Mouse (Mus musculus): ENCODE results near the gene Gadl1. TPM values are rescaled to one million over a fixed set of nuclear protein-coding genes. Genes with fewer than 3 reads are reported as not detected.
A peak's percentile ranks its signal among the peaks of the same experiment; 100 is the strongest.
"Not testable (repeated sequence)": the region's sequence is repeated elsewhere in the genome, so short reads cannot be mapped to it uniquely, and the experiment has no call there.

Gene Gadl1
- polyA plus RNA-seq, 1 experiment from 2014 or later = 0.22 TPM

GRCm38 (mm10) chr9:116038275-116038674 lies 129.0 kb downstream of the Gadl1 start:
- WGBS = 58% methylated on average over 6 of the region's 6 CpGs
- no peaks in the 10 kb centered on the region for H3K27me3 ChIP-seq
- H3K36me3 ChIP-seq = no peaks in the 10 kb centered on the region
- no peak overlapping the region for H3K4me2 ChIP-seq
- no peaks in the 10 kb centered on the region for H3K9me3 ChIP-seq
- H3K27ac ChIP-seq (replicated peaks) = no peak overlapping the region
- ATAC-seq (ENCODE audit: low FRiP score, low read depth) = no peak
- H3K4me1 ChIP-seq (replicated peaks) = 0 out of 2 replicates have a peak, but pooled peaks cover 3% of the 10 kb centered on the region
- H3K4me3 ChIP-seq = no peak overlapping the region
- no peak overlapping the region for H3K9ac ChIP-seq

- Histone ChIP-seq H3K4me3 (no peak overlapping the region), H3K9me3 (no peaks in the 10 kb centered on the region), H3K27me3 (no peaks in the 10 kb centered on the region), H3K4me2 (no peak overlapping the region), H3K36me3 (no peaks in the 10 kb centered on the region), H3K4me1 (replicated peaks) (0 out of 2 replicates have a peak, but pooled peaks cover 3% of the 10 kb centered on the region), H3K9ac (no peak overlapping the region), H3K27ac (replicated peaks) (no peak overlapping the region)
- 90% methylated on average over 4 of the region's 4 CpGs for whole genome bisulfite sequencing
- ATAC-seq (ENCODE audit: low FRiP score, low read depth) = no peak
These were observed 130.7 kb downstream of the Gadl1 start for GRCm38 (mm10) chr9:116039981-116040380.

- WGBS = 94% methylated on average over 14 of the region's 14 CpGs
These were observed 131.6 kb downstream of the Gadl1 start for GRCm38 (mm10) chr9:116040852-116041251.

GRCm38 (mm10) chr9:116041369-116041768 lies 132.1 kb downstream of the Gadl1 start:
- ATAC-seq (ENCODE audit: low FRiP score, low read depth) = no peak
- Histone ChIP-seq H3K4me2 (no peak overlapping the region), H3K4me3 (no peak overlapping the region), H3K27me3 (no peaks in the 10 kb centered on the region), H3K9ac (no peak overlapping the region), H3K4me1 (replicated peaks) (0 out of 2 replicates have a peak, but pooled peaks cover 3% of the 10 kb centered on the region), H3K27ac (replicated peaks) (no peak overlapping the region), H3K9me3 (no peaks in the 10 kb centered on the region), H3K36me3 (no peaks in the 10 kb centered on the region)
- WGBS = 71% methylated on average over 4 of the region's 4 CpGs

More at GRCm38 (mm10) chr9:116040852-116041251, 131.6 kb downstream of the Gadl1 start:
- not testable (repeated sequence) for H3K36me3 ChIP-seq; H3K9ac ChIP-seq; H3K4me1 ChIP-seq (replicated peaks); H3K9me3 ChIP-seq; H3K27me3 ChIP-seq; H3K4me3 ChIP-seq; H3K27ac ChIP-seq (replicated peaks); ATAC-seq (ENCODE audit: low FRiP score, low read depth); H3K4me2 ChIP-seq

GRCm38 (mm10) chr9:116041787-116042186 lies 132.5 kb downstream of the Gadl1 start:
- Histone ChIP-seq H3K36me3 (no peaks in the 10 kb centered on the region), H3K9me3 (no peaks in the 10 kb centered on the region), H3K27me3 (no peaks in the 10 kb centered on the region), H3K27ac (replicated peaks) (no peak overlapping the region), H3K4me1 (replicated peaks) (0 out of 2 replicates have a peak, but pooled peaks cover 3% of the 10 kb centered on the region), H3K4me3 (no peak overlapping the region), H3K9ac (no peak overlapping the region), H3K4me2 (no peak overlapping the region)
- WGBS = 7% methylated on average over 3 of the region's 3 CpGs
- no peak for ATAC-seq (ENCODE audit: low FRiP score, low read depth)

- H3K4me1 ChIP-seq (replicated peaks) = no peaks in the 10 kb centered on the region
- H3K4me2 ChIP-seq = no peak overlapping the region
- no peaks in the 10 kb centered on the region for H3K27me3 ChIP-seq
- no peak overlapping the region for H3K9ac ChIP-seq
- H3K36me3 ChIP-seq = no peaks in the 10 kb centered on the region
- WGBS = 96% methylated on average over 1 of the region's 1 CpGs
- no peaks in the 10 kb centered on the region for H3K9me3 ChIP-seq
- ATAC-seq (ENCODE audit: low FRiP score, low read depth) = no peak
- no peak overlapping the region for H3K4me3 ChIP-seq
- H3K27ac ChIP-seq (replicated peaks) = no peak overlapping the region
These were observed 140.7 kb downstream of the Gadl1 start for GRCm38 (mm10) chr9:116049985-116050384.

GRCm38 (mm10) chr9:116053976-116054375 lies 144.7 kb downstream of the Gadl1 start:
- Histone ChIP-seq H3K27me3 (no peaks in the 10 kb centered on the region), H3K27ac (replicated peaks) (no peak overlapping the region), H3K9me3 (no peaks in the 10 kb centered on the region), H3K36me3 (no peaks in the 10 kb centered on the region), H3K9ac (no peak overlapping the region), H3K4me3 (no peak overlapping the region), H3K4me1 (replicated peaks) (no peaks in the 10 kb centered on the region), H3K4me2 (no peak overlapping the region)
- no peak for ATAC-seq (ENCODE audit: low FRiP score, low read depth)
- 75% methylated on average over 8 of the region's 8 CpGs for WGBS

- no peak overlapping the region for H3K27ac ChIP-seq (replicated peaks)
- no peaks in the 10 kb centered on the region for H3K36me3 ChIP-seq
- no peaks in the 10 kb centered on the region for H3K27me3 ChIP-seq
- no peak overlapping the region for H3K4me2 ChIP-seq
- H3K9ac ChIP-seq = no peak overlapping the region
- 96% methylated on average over 4 of the region's 4 CpGs for WGBS
- no peak for ATAC-seq (ENCODE audit: low FRiP score, low read depth)
- H3K9me3 ChIP-seq = no peaks in the 10 kb centered on the region
- H3K4me1 ChIP-seq (replicated peaks) = no peaks in the 10 kb centered on the region; the same call in 1 of the 2 replicates
- no peak overlapping the region for H3K4me3 ChIP-seq
These were observed 149.2 kb downstream of the Gadl1 start for GRCm38 (mm10) chr9:116058475-116058874.

GRCm38 (mm10) chr9:116059156-116059555 lies 149.9 kb downstream of the Gadl1 start:
- Histone ChIP-seq H3K27me3 (no peaks in the 10 kb centered on the region), H3K4me3 (no peak overlapping the region), H3K4me2 (no peak overlapping the region), H3K36me3 (no peaks in the 10 kb centered on the region), H3K27ac (replicated peaks) (no peak overlapping the region), H3K9me3 (no peaks in the 10 kb centered on the region), H3K4me1 (replicated peaks) (no peaks in the 10 kb centered on the region; the same call in 1 of the 2 replicates), H3K9ac (no peak overlapping the region)
- WGBS = 65% methylated on average over 4 of the region's 4 CpGs
- peak; percentile 63; the same call in 1 of the 2 replicates for ATAC-seq (ENCODE audit: low FRiP score, low read depth)

- no peaks in the 10 kb centered on the region for H3K27me3 ChIP-seq
- no peak for ATAC-seq (ENCODE audit: low FRiP score, low read depth)
- H3K4me2 ChIP-seq = no peak overlapping the region
- no peaks in the 10 kb centered on the region for H3K36me3 ChIP-seq
- H3K4me1 ChIP-seq (replicated peaks) = no peaks in the 10 kb centered on the region; the same call in 1 of the 2 replicates
- 11% methylated on average over 4 of the region's 4 CpGs for WGBS
- H3K4me3 ChIP-seq = no peak overlapping the region
- no peaks in the 10 kb centered on the region for H3K9me3 ChIP-seq
- H3K27ac ChIP-seq (replicated peaks) = no peak overlapping the region
- no peak overlapping the region for H3K9ac ChIP-seq
These were observed 151.4 kb downstream of the Gadl1 start for GRCm38 (mm10) chr9:116060691-116061090.

GRCm38 (mm10) chr9:116064774-116065173 lies 155.5 kb downstream of the Gadl1 start:
- H3K9ac ChIP-seq = no peak overlapping the region

GRCm38 (mm10) chr9:116071561-116071960 lies 162.3 kb downstream of the Gadl1 start:
- not testable (repeated sequence) for H3K36me3 ChIP-seq; H3K9ac ChIP-seq; H3K9me3 ChIP-seq; H3K27me3 ChIP-seq; H3K4me2 ChIP-seq; ATAC-seq (ENCODE audit: low FRiP score, low read depth); H3K4me3 ChIP-seq; H3K27ac ChIP-seq (replicated peaks); H3K4me1 ChIP-seq (replicated peaks)
- WGBS = 92% methylated on average over 1 of the region's 1 CpGs

More at GRCm38 (mm10) chr9:116064774-116065173, 155.5 kb downstream of the Gadl1 start:
- Histone ChIP-seq H3K36me3 (no peaks in the 10 kb centered on the region), H3K9me3 (no peaks in the 10 kb centered on the region), H3K4me3 (no peak overlapping the region), H3K4me2 (no peak overlapping the region), H3K27ac (replicated peaks) (no peak overlapping the region), H3K4me1 (replicated peaks) (no peaks in the 10 kb centered on the region), H3K27me3 (no peaks in the 10 kb centered on the region)
- ATAC-seq (ENCODE audit: low FRiP score, low read depth) = no peak
- 90% methylated on average over 17 of the region's 17 CpGs for WGBS

- no peak for ATAC-seq (ENCODE audit: low FRiP score, low read depth)
- Histone ChIP-seq H3K27me3 (no peaks in the 10 kb centered on the region), H3K36me3 (no peaks in the 10 kb centered on the region), H3K4me3 (no peak overlapping the region), H3K27ac (replicated peaks) (no peak overlapping the region), H3K9ac (no peak overlapping the region), H3K4me2 (no peak overlapping the region), H3K9me3 (no peaks in the 10 kb centered on the region), H3K4me1 (replicated peaks) (0 out of 2 replicates have a peak, but pooled peaks cover under 1% of the 10 kb centered on the region)
- 73% methylated on average over 4 of the region's 4 CpGs for WGBS
These were observed 166.9 kb downstream of the Gadl1 start for GRCm38 (mm10) chr9:116076163-116076562.
